Mouse (Mus musculus) G1E (cell line): ENCODE data around the gene Tnik. TPM values are rescaled to one million over a fixed set of nuclear protein-coding genes. Genes with fewer than 3 reads are reported as not detected.

Experiments
- ATAC-seq: 2 replicates; pipeline ENCODE4 v1.8.0; 2016; ENCODE audit warnings: mild to moderate bottlenecking; ENCODE audit not compliant: insufficient number of reproducible peaks, poor library complexity, low FRiP score, severe bottlenecking; ENCODE audit errors: extremely low read depth
- DNase-seq: peaks from one replicate; pipeline ENCODE4 v3.0.0; 2012; ENCODE audit warnings: low spot score
- H3K27me3 ChIP-seq: 2 replicates; pipeline ENCODE4 v1.6.1; 2012; ENCODE audit warnings: mild to moderate bottlenecking, low read length, inconsistent platforms; ENCODE audit not compliant: insufficient read depth
- H3K36me3 ChIP-seq: replicated peaks from 2 replicates; pipeline ENCODE3; 2012; ENCODE audit warnings: mild to moderate bottlenecking, inconsistent platforms
- H3K4me1 ChIP-seq: 2 replicates; pipeline ENCODE4 v1.6.1; 2012; ENCODE audit warnings: low read depth, low read length, inconsistent platforms, mixed read lengths; ENCODE audit not compliant: insufficient read depth
- H3K4me3 ChIP-seq: 2 replicates; pipeline ENCODE4 v1.5.1; 2012; ENCODE audit warnings: low read depth, mild to moderate bottlenecking, inconsistent platforms, low read length, moderate library complexity, mixed read lengths
- H3K9me3 ChIP-seq: replicated peaks from 2 replicates; pipeline ENCODE4 v1.6.1; 2012; ENCODE audit warnings: inconsistent platforms
- CTCF ChIP-seq: IDR thresholded peaks from 2 replicates; pipeline ENCODE4 v1.5.1; 2012; ENCODE audit warnings: low read depth, low read length, inconsistent platforms, mixed read lengths
- GATA1 ChIP-seq: IDR thresholded peaks from 2 replicates; pipeline ENCODE4 v1.6.1; 2012; ENCODE audit warnings: borderline replicate concordance, low read length, inconsistent platforms, mixed read lengths
- GATA2 ChIP-seq: IDR thresholded peaks from 2 replicates; pipeline ENCODE4 v1.6.1; 2012; ENCODE audit warnings: low read depth, low read length, inconsistent platforms, borderline replicate concordance
- POLR2AphosphoS5 ChIP-seq: IDR thresholded peaks from 2 replicates; pipeline ENCODE4 v1.6.1; 2012; ENCODE audit warnings: low read depth, low read length, inconsistent platforms; ENCODE audit not compliant: insufficient replicate concordance
- TAL1 ChIP-seq: conservative IDR thresholded peaks from 2 replicates; pipeline ENCODE4 v1.6.1; 2012; ENCODE audit warnings: low read depth, low read length, inconsistent platforms, mixed read lengths
- polyA plus RNA-seq: library from polyadenylated mRNA; stranded (reverse); fragments of >175 nt; gene quantifications from 2 replicates; pipeline ENCODE4 v1.2.3, GENCODE M21; 2012
- total RNA-seq, 2 experiments: library from RNA; stranded (forward) in 1 of 2; stranded (reverse) in 1 of 2; fragments of 200-1000 nt in 1 of 2; fragments of >200 nt in 1 of 2; fragmentation: Nextera tagmentation in 1 of 2; gene quantifications; 2 replicates each; pipeline ENCODE4 v1.2.3; 2014 to 2017

The Tnik gene
- total and polyA plus RNA-seq, 3 experiments, result 0.69 to 4.6 (median 1.1) TPM

GRCm38 (mm10) chr3:28577301-28577700 is 314.3 kb downstream of the Tnik start:
- Histone ChIP-seq H3K36me3 (no peaks in the 10 kb centered on the region), H3K27me3 (0 out of 2 replicates have a peak, but pooled peaks cover 3% of the 10 kb centered on the region), H3K4me3 (no peak overlapping the region), H3K9me3 (no peaks in the 10 kb centered on the region), H3K4me1 (no peaks in the 10 kb centered on the region)
- TF ChIP-seq POLR2AphosphoS5, result no peak
- no peak for TF ChIP-seq GATA1
- TF ChIP-seq GATA2, result no peak
- no peak for TF ChIP-seq TAL1
- TF ChIP-seq CTCF, result no peak
- no peak for DNase-seq
- no peak for ATAC-seq

- DNase-seq (no peak), ATAC-seq (no peak)
- Histone ChIP-seq H3K27me3 (0 out of 2 replicates have a peak, but pooled peaks cover 3% of the 10 kb centered on the region), H3K4me3 (no peak overlapping the region), H3K36me3 (no peaks in the 10 kb centered on the region), H3K4me1 (no peaks in the 10 kb centered on the region), H3K9me3 (no peaks in the 10 kb centered on the region)
- no peak for TF ChIP-seq POLR2AphosphoS5
- no peak for TF ChIP-seq GATA1
- no peak for TF ChIP-seq TAL1
- TF ChIP-seq CTCF, result no peak
- no peak for TF ChIP-seq GATA2
These were observed 316.1 kb downstream of the Tnik start for GRCm38 (mm10) chr3:28578950-28579615.

GRCm38 (mm10) chr3:28585750-28586465 is 322.9 kb downstream of the Tnik start:
- no peak for ATAC-seq
- Histone ChIP-seq H3K36me3 (no peaks in the 10 kb centered on the region), H3K27me3 (0 out of 2 replicates have a peak, but pooled peaks cover 2% of the 10 kb centered on the region), H3K4me1 (no peaks in the 10 kb centered on the region), H3K4me3 (no peak overlapping the region), H3K9me3 (no peaks in the 10 kb centered on the region)
- no peak for TF ChIP-seq POLR2AphosphoS5
- no peak for TF ChIP-seq GATA2
- no peak for TF ChIP-seq TAL1
- no peak for TF ChIP-seq CTCF
- no peak for TF ChIP-seq GATA1
- no peak for DNase-seq

GRCm38 (mm10) chr3:28587808-28588207 is 324.8 kb downstream of the Tnik start:
- no peak for ATAC-seq
- Histone ChIP-seq H3K4me3 (no peak overlapping the region), H3K36me3 (no peaks in the 10 kb centered on the region), H3K9me3 (no peaks in the 10 kb centered on the region), H3K4me1 (no peaks in the 10 kb centered on the region), H3K27me3 (peaks cover 7% of the 10 kb centered on the region; the same call in 1 of the 2 replicates)
- no peak for DNase-seq
- no peak for TF ChIP-seq TAL1
- no peak for TF ChIP-seq CTCF
- no peak for TF ChIP-seq GATA2
- no peak for TF ChIP-seq POLR2AphosphoS5

GRCm38 (mm10) chr3:28591345-28591744 is 328.3 kb downstream of the Tnik start:
- H3K4me1 ChIP-seq, result no peaks in the 10 kb centered on the region
- H3K9me3 ChIP-seq, result no peaks in the 10 kb centered on the region
- no peaks in the 10 kb centered on the region for H3K36me3 ChIP-seq
- TF ChIP-seq GATA2 (no peak), CTCF (no peak), POLR2AphosphoS5 (no peak), TAL1 (no peak), GATA1 (no peak)
- ATAC-seq, result no peak
- DNase-seq, result no peak
- H3K4me3 ChIP-seq, result no peak overlapping the region
- H3K27me3 ChIP-seq, result peaks cover 8% of the 10 kb centered on the region

- ATAC-seq (no peak), DNase-seq (no peak)
- Histone ChIP-seq H3K4me3 (no peak overlapping the region), H3K9me3 (no peaks in the 10 kb centered on the region), H3K27me3 (peaks cover 8% of the 10 kb centered on the region), H3K36me3 (no peaks in the 10 kb centered on the region), H3K4me1 (no peaks in the 10 kb centered on the region)
- TF ChIP-seq GATA2 (no peak), POLR2AphosphoS5 (no peak), GATA1 (no peak), TAL1 (no peak), CTCF (no peak)
These were observed 330.9 kb downstream of the Tnik start for GRCm38 (mm10) chr3:28593922-28594321.
